In genomic region chr7:115865979-115866697, GRCm38 (mm10) we compare ENCODE assay signal across 8 mouse cellular contexts.
DNase-seq lines count a peak whose midpoint lies in the region; ATAC-seq lines count a peak whose summit lies in the region.

No protein-coding gene starts in this region.

- no peak for DNase-seq in kidney, postnatal 25 days
- peak; percentile 87 for DNase-seq in Muller cell, postnatal 12 days (ENCODE audit: inconsistent ontology term)
- DNase-seq in mesoderm, embryonic 11.5 days (ENCODE audit: low read depth, low spot score) = peak; percentile 47
- no peak for DNase-seq in spleen, postnatal 36 days (ENCODE audit: low spot score in 2 of 2)
- DNase-seq in T-cell, adult 2 months (ENCODE audit: low spot score) = no peak
- no peak for DNase-seq in left cerebral cortex, postnatal 4 days

- H3K27ac ChIP-seq in kidney, embryonic 14.5 days (ENCODE audit: low read depth, low read length) = peak overlapping the region; percentile 24; the same call in 1 of the 2 replicates
- peak overlapping the region; percentile 78 for H3K27ac ChIP-seq in forebrain, embryonic 12.5 days

- no peak overlapping the region for H3K4me3 ChIP-seq in kidney, embryonic 14.5 days (ENCODE audit: low read length)
- no peak overlapping the region for H3K4me3 ChIP-seq in forebrain, embryonic 12.5 days (replicated peaks)

- H3K9ac ChIP-seq in kidney, embryonic 14.5 days (ENCODE audit: low read depth, low read length) = no peak overlapping the region
- no peak overlapping the region for H3K9ac ChIP-seq in forebrain, embryonic 12.5 days

- H3K27me3 ChIP-seq in kidney, embryonic 14.5 days (ENCODE audit: control insufficient read depth, insufficient read depth, low read length) = no peaks in the 10 kb centered on the region
- H3K27me3 ChIP-seq in forebrain, embryonic 12.5 days = no peaks in the 10 kb centered on the region

- no peak for ATAC-seq in kidney, embryonic 14.5 days (ENCODE audit: low FRiP score, low TSS enrichment)
- peak; percentile 83 for ATAC-seq in forebrain, embryonic 12.5 days (ENCODE audit: low FRiP score)

- intact Hi-C loops in left cerebral cortex, postnatal 4 days (cut with DNase I) = no loop called here

- H3K4me1 ChIP-seq in kidney, embryonic 14.5 days (ENCODE audit: control insufficient read depth, insufficient read depth, low read length) = peaks cover 15% of the 10 kb centered on the region; the same call in 1 of the 2 replicates
- peaks cover 51% of the 10 kb centered on the region for H3K4me1 ChIP-seq in forebrain, embryonic 12.5 days

- H3K4me2 ChIP-seq in kidney, embryonic 14.5 days (replicated peaks; ENCODE audit: low read depth, low read length) = no peak overlapping the region
- H3K4me2 ChIP-seq in forebrain, embryonic 12.5 days = peak overlapping the region; percentile 40

- H3K9me3 ChIP-seq in kidney, embryonic 14.5 days (ENCODE audit: control insufficient read depth, low read length) = no peaks in the 10 kb centered on the region
- no peaks in the 10 kb centered on the region for H3K9me3 ChIP-seq in forebrain, embryonic 12.5 days

- WGBS in kidney, embryonic 14.5 days = 32% methylated on average over 9 of the region's 9 CpGs
- 4% methylated on average over 9 of the region's 9 CpGs for WGBS in forebrain, embryonic 12.5 days

- H3K36me3 ChIP-seq in kidney, embryonic 14.5 days (ENCODE audit: control insufficient read depth, insufficient read depth, low read length) = no peaks in the 10 kb centered on the region
- H3K36me3 ChIP-seq in forebrain, embryonic 12.5 days (replicated peaks) = no peaks in the 10 kb centered on the region

Comparison
In these comparisons a context has a peak if more than half of its experiments do, and no peak if none do; other contexts are left out.
1. DNase-seq: peak in Muller cell, postnatal 12 days (single experiment) and mesoderm, embryonic 11.5 days (single experiment); none in kidney, postnatal 25 days (0 of 2), spleen, postnatal 36 days (0 of 2), T-cell, adult 2 months (single experiment) and left cerebral cortex, postnatal 4 days (single experiment).